Mouse (Mus musculus): ENCODE data around the gene C1qtnf12.
A peak's percentile ranks its signal among the peaks of the same experiment; 100 is the strongest.

C1qtnf12 gene

DNA sequence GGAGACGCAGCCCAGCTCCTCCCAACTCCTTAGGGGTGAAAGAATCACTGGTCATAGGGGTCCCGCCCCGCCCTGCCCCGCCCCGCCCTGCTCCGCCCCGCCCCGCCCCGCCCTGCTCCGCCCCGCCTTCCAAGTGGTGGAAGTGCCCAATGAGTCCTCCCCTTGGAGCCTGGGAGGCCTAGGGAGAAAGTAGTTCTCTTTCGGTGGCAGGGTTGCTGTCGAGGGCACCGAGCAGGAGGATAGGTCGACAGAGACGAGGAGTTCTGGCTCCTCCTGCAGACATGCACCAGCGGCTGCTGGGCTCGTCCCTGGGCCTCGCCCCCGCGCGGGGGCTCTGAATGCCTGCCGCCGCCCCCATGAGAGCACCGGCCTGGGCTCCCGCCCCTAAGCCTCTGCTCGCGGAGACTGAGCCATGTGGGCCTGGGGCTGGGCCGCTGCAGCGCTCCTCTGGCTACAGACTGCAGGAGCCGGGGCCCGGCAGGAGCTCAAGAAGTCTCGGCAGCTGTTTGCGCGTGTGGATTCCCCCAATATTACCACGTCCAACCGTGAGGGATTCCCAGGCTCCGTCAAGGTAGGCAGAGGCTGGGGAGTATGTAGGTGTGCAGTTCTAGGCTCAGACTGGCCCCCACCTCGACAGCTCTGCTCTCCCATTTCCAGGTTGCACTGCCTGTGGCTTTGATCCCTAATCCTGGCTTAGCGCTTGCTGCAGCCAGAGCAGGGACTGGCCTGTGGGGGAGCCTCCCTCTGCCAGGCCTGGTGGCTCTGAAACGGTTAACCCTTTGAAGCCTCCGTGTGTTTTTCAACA, at the start of gene C1qtnf12:
TSS of gene C1qtnf12 (plus strand) at position 152 of the 805 bp plus-strand sequence.
- peak; percentile 56 for DNase-seq (ENCODE audit: low read depth, low spot score)

DNA sequence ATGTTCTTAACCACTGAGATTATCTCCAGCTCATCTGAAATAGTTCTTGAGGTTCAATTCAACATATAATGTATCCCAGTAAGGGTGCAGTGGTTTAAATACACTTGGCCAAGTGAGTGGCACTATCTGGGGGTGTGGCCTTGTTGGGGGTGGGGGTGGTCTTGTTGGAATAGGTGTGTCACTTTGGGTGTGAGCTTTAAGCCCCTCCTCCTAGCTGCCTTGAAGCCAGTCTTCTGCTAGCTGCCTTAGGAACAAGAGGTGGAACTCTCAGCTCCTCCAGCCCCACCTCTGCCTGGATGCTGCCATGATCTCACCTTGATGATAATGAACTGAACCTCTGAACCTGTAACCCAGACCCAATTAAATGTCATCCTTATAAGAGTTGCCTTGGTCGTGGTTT, 30.1 kb upstream of the C1qtnf12 start:
- no peak for DNase-seq (ENCODE audit: low read depth, low spot score)

DNA sequence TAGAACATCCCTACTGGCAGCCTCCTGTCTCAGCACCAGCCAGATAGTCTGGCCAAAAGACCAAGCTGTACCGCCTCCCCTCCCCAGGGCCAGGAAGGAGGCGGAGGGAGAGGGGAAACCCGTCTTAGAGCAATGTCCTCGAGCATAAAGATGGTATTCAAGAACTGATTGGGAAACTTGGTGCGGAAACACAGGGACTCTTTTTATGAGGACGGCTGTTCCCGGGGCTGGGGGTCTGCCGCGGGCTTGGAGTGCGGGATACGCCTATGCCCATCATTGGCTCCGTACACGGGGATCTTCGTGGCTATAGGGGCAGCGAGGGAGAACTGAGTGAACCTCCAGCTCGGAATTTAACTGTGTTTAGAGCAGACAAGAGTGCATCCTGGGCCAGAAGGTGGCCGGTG, 19.1 kb upstream of the C1qtnf12 start:
- DNase-seq (ENCODE audit: low read depth, low spot score): peak; percentile 26

DNA sequence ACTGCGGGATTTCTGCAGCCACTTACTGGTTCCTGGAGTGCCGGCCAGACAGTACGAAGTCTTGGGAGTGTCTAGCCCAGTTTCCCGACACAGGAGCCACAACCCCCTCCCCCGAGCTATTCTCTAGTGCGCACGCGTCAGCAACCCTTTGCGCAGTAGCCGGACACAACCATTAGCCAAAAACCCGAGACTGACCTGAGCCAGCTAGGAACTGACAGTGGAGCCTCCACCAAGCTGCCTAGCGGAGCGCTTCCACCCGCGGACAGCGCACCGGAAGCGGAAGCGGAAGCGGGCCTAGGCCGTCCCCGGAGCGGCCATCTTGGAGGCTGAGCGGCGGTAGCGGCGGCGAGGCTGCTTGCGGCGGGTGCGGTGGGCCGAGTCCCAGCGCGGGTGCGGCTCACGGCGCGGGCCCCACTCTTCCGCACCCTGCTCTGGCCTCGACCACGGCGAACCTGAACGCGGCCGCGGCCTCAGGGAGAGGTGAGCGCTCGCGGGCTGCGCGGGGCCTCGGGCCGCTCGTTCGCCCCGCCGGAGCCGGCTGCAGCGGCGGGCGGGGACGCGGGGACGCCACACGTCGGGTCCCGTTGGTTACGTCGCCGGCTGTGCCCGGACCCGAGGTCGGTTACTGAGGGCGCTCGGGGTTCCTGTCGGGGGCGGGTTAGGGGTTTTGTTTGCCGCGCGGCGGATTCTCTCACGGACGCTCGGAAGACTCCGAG, 18.4 kb upstream of the C1qtnf12 start, which contains the start of gene Ube2j2:
TSS of gene Ube2j2 (plus strand) at position 298 of the 716 bp plus-strand sequence.
- DNase-seq (ENCODE audit: low read depth, low spot score): peak; percentile 95

DNA sequence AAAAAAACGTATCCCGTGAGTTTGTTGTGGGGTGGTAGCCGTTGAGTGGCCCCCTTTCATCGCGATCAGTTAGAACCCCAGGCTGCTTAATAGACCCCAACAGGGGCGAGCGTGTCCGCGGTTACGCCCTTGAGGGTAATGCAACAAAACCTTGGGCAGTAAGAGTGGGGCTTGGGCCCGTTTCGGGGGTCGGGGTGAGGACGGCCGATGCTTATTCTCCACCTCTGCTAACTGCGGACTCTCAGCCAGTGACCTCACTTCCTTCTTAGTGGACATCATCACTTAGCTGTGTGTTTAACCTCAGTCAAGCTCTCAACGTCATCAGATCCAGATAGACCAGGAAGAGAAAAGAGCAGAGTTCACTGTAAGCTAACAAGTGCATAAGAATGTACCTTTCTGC, 17.8 kb upstream of the C1qtnf12 start:
- peak; percentile 46 for DNase-seq (ENCODE audit: low read depth, low spot score)

DNA sequence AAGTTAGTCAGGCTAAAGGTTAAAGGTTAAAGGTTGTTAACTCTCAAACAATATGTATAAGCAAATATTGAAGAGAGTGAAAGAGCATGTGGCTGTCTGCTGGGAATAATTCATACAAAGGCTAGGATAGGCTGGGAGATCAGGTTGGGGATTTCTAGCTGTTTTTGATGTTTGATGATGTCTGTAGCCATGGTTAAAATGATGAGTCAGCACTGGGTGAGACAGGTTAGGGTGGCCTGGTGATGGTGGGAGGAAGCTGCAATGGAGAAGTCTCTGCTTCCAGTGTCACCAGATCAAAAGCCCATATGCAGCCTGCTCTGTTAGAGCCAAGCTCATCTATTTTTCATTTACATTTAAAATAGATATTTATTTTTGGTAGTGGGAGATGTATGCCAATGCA, 15.0 kb upstream of the C1qtnf12 start:
- no peak for DNase-seq (ENCODE audit: low read depth, low spot score)

DNA sequence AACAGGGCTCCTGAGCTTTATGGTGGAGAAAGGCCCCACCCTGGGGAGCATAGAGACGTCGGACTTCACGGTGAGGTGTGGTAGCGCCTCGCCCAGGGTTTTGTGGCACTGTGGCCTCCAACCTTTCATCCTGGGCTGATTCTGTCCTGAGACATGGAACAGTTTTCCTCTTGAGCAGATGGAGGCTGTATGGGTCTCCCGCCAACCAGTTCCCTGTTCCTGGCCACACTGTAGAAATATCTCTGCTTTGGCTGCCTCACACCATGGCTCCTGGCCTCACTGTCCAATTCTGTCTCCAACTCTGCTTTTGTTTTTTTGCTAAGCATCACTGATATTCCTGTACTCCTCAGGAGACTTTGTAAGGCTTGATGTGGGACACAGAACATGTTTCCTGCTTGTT, 6.6 kb upstream of the C1qtnf12 start:
- no peak for DNase-seq (ENCODE audit: low read depth, low spot score)

DNA sequence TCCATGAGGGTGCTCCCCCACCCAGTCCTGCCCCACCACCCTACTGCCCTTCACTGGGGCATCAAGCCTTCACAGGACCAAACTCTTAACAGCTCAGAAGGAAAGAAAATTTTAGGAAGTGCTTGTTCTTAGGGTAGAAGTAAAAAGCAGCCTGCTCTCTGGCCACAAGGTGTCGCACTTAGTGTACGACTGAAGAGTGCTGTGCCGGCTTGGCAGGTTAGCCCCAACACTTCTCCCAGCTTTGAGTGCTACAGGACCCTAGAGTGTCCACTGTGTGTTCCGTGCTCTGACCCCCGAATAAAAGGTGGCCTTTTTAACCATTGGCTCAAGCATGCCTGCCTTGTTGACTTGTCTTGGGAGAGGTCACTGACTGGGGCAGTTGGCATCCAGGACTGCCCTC, 2.8 kb upstream of the C1qtnf12 start:
- peak; percentile 91 for DNase-seq (ENCODE audit: low read depth, low spot score)

DNA sequence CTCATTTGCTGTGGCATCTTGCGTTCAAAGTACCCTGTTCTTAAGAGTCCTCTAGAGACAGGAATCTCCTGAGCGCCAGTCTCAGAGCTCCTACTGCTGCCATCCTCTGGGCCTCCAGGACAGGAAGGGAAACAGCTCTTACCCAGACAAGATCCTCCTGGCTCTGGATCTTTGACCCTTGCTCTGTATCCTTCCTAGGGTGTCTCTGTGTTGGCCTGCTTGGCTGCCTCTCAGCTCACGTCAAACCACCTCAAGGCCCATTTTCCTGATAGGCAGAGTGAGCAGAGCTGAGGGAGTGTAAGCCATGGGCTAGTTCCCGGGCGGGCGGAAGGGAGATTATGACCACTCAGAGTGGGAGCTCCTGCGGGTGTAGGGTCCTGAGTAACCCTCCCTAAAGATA, 988 bp downstream of the C1qtnf12 start:
- no peak for DNase-seq (ENCODE audit: low read depth, low spot score)

DNA sequence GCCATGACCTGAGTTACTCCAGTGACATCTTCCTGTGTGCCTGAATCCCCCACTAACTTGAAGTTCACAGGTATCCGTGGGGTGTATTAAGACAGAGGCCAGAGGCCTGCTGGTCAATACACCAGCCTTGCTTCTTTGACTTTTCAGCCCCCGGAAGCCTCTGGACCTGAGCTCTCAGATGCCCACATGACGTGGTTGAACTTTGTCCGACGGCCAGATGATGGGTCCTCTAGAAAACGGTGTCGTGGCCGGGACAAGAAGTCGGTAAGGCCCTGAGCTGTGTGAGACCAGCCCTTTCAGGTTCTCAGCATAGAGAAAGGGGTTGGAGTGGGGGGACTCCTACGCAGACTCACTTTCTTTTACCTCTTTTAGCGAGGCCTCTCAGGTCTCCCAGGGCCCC, 2.3 kb downstream of the C1qtnf12 start:
- DNase-seq (ENCODE audit: low read depth, low spot score): no peak

DNA sequence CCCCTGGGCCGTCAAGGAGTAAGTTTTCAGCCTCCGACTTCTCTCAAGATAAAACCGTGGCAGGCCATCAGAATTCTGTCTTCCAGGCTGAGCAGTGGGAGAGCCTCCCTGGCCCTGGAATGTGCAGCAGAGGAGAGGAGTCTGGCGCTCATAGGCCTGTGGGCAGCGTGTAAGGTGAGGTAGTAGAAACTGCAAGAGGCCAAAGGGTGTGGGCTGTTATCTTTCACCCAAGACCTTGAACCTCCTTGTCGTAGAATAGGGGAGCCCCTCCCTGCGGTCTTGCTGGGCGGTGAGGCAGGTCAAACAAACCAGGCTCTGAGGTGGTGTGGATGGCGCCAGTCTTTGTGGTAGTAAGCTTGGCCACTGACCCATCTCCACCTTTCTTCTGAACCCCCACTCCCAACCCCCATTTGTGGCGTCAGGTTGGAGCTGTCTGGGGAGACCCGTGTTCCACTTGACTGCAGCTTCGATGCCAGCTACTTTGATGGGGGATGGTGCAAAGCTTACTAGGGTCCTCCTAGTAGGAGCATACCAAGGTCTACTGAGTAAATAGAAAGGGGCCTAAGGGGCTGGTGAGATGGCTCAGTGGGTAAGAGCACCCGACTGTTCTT, 7.0 kb downstream of the C1qtnf12 start:
- DNase-seq (ENCODE audit: low read depth, low spot score): no peak

DNA sequence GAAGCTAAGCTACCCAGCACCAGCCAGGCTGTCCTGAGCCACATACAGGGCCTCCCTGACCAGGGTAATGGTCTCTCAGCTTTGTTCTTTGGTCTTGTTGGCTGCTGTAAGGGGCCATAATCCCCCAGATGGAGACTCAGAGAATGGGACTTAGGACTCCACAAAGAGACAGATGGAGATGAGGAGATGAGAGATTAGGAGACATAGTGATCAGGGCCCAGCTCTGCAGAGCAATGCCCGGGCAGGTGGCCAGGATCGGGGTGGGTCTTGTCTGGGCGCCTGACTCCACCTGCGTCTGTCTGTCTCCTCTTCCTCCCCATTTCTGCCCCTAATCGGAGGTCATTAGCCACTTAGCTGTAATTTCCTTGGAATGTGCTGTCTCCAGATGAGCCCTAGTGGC, 8.2 kb downstream of the C1qtnf12 start:
- no peak for DNase-seq (ENCODE audit: low read depth, low spot score)

DNA sequence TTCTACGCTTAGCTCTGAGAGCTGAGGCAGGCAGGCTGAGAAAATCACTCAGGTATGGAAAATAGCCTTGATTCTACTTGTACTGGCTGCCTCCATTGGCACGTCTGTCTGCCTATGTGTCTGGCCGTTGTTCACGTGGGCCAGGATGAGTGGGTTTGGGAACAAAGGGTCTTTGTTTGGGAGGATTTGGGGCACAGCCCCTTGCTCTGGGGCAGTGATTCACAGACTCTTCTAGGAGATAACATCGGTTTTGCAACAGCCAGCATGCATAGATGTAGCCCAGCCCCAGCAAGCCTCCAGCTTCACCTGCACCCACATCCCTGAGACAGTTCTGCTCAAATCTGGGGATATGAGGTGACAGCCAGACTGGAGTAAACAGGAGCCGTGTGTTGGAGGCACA, 10.5 kb downstream of the C1qtnf12 start:
- DNase-seq (ENCODE audit: low read depth, low spot score): no peak

DNA sequence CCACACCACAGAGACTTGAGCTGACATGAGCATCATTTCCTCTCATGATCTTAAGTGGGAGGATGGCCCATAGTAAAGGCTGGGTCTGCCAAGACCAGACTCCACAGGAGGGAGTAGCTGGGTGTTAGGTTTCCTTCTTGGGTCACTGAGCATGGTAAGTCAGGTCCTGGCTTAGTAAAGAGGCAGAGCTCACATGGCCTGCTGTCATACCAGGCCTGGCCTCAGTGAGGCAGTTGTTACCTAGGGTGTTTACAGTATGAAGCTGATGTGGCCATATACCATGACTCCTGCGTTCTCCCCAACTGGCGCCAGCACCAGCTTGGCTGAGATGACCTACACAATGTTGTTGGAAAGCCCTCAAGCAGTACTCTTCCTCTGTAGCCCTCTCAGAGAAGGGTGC, 11.1 kb downstream of the C1qtnf12 start:
- DNase-seq (ENCODE audit: low read depth, low spot score): peak; percentile 33

DNA sequence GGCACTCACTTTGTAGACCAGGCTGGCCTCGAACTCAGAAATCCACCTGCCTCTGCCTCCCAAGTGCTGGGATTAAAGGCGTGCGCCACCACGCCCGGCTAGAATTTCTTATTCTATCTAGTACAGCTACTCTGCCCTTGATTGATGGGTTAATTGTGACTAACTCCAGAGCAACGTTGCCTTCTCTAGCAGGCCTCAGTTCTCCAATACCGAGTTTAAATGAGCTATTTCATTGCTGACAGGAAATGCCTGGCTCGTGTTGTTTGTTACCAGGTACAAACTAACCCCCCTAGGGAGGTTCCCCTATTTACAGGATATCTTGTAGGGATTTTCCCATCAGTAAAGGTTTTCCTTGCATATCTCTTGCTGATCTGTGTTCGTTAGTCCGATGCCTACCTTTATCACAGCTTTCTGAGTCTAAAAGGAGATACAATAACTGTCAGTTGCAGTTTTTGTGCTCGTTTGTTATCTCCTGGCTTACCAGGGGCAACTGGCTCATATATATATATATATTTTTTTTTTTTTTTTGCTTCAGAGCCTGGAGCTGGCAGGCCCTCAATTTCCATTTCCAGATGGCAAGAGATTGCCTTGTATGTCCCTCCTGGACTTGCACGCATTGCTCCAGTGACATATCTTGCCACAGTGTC, 19.4 kb downstream of the C1qtnf12 start:
- no peak for DNase-seq (ENCODE audit: low read depth, low spot score)

DNA sequence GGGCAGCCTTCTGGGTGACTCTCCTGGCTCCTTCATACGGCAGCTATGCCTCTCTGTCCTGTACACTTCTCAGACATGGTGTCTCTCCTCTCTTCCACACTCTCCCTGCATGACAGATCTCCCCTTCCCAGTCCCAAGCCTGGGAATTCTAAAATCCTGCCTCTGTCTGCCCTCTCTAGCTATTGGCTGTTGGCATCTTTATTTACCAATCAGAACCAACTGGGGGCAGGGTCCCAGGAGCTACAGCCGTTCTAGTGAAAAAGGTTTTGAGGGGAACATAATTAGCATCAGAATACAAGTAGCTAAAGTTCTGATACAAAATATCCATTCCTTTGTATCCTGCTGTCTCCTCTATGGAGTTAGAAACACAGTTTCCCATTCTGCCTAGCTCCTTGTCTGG, 21.7 kb downstream of the C1qtnf12 start:
- no peak for DNase-seq (ENCODE audit: low read depth, low spot score)

DNA sequence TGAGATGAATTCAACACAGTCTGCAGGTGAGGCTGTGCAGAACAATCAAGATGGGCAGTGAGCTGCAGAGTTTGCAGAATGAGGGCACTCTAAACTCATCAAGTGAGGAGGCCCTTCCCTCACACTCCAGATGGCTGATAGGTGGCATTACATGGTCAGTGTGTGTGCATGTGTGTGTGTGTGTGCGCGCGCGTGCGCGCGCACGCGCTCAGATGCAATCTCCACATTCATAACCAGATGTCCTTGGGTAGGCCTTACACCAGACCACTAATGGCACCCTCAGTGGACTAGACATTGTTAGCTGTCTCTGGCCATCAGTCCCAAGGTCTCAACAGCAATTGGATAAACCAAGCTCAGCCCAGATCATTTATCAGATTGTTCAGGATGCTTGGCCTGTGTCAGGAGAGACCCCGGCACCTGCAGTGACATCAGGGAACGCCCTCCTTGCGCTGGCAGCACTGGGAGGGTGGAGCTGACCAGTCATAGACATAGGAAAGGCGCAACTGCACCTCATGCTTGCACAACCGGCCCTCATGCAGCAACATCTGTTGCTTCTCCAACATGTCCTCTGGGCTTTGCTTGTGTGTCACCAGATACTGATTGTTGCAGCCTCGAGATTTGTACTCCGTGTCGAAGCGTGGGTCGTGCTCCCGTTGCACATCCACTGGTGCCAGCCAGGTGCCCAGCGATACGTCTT, 29.2 kb downstream of the C1qtnf12 start:
- peak; percentile 20 for DNase-seq (ENCODE audit: low read depth, low spot score)

DNA sequence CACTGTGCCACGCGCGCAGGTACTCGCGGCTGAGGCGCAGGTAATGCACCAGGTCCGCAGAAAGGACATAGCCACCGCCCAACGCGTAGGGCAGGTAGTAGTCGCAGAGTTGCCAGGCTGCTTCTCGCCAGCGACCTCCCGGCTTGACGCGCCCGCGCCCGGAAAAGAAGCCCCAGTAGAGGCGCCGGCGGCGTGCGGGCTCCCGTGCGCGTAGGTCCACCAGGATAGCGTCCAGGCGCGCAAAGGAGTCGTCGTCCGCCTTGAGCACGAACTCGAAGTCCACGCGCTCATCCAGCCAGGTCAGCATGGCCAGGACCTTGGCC, 29.8 kb downstream of the C1qtnf12 start:
- DNase-seq (ENCODE audit: low read depth, low spot score): no peak

DNA sequence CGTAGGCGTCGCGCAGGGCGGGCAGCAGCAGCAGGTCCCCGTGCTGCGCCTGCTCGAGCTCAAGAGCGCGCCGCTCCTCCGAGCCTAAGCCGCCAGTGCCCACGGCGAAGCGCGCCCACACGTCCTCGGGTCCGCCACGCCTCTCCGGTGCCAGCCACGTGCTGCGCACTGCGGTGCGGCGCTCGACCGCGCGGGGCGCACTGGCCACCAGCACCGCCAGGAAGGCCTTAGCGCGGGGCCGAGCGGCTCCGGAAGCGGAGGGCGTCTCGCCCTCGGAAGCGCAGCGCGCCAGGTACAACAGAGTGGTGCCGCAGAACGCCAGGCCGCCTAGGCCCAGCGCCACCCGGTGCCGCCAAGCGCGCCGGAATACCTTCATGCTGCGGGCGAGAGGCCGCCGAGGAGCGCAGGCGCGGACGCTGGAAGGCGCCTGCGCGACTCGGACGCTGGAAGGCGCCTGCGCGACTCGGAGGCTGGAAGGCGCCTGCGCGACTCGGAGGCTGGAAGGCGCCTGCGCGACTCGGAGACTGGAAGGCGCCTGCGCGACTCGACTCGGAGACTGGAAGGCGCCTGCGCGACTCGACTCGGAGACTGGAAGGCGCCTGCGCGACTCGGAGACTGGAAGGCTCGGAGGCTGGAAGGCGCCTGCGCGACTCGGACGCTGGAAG, 30.3 kb downstream of the C1qtnf12 start, which contains the start of the genes B3galt6 and Sdf4:
TSS of gene B3galt6 (minus strand) at position 409 of the 665 bp plus-strand sequence.
TSS of gene Sdf4 (plus strand) at position 632 of the 665 bp plus-strand sequence.
- peak; percentile 95 for DNase-seq (ENCODE audit: low read depth, low spot score)

DNA sequence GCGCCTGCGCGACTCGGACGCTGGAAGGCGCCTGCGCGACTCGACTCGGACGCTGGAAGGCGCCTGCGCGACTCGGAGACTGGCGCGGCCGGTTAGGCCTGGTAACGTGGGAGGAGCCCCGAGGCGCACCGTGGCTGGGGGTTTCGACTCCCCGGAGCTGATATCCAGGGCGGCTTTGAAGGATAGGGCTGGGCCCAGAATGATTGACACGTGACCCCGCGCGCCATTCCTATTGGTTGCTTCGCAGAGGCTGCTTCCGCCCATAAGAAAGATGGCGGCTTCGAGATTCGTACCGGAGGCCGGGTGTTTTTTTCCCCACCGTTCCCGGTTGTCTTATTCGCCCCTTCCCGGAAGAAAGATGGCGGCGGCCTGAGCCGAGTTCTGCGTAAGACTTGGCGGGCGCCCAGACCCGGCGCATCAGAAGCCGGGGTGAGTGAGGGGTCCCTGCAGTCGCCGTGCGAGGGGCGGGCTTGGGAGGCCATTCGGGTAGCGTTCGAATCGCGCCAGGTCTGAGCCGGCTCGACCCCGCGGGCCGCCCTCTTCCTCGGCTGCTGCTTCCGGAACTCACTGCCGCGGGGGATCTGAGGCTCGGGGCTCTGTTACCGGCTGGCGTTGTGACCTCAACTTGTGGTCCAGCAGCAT, 30.9 kb downstream of the C1qtnf12 start:
- peak; percentile 97 for DNase-seq (ENCODE audit: low read depth, low spot score)

Data from CD4-positive, CD25-positive, alpha-beta regulatory T cell, adult 2 months (primary cell).